Mouse (Mus musculus) 3T3-L1 (cell line): Measurements from ENCODE around the gene Prdm1.
A peak's percentile ranks its signal among the peaks of the same experiment; 100 is the strongest.

Experiments
- DNase-seq: peaks from one replicate; pipeline ENCODE4 v3.0.0-alpha.2; 2015; ENCODE audit warnings: low read depth, low spot score

The Prdm1 gene

DNA sequence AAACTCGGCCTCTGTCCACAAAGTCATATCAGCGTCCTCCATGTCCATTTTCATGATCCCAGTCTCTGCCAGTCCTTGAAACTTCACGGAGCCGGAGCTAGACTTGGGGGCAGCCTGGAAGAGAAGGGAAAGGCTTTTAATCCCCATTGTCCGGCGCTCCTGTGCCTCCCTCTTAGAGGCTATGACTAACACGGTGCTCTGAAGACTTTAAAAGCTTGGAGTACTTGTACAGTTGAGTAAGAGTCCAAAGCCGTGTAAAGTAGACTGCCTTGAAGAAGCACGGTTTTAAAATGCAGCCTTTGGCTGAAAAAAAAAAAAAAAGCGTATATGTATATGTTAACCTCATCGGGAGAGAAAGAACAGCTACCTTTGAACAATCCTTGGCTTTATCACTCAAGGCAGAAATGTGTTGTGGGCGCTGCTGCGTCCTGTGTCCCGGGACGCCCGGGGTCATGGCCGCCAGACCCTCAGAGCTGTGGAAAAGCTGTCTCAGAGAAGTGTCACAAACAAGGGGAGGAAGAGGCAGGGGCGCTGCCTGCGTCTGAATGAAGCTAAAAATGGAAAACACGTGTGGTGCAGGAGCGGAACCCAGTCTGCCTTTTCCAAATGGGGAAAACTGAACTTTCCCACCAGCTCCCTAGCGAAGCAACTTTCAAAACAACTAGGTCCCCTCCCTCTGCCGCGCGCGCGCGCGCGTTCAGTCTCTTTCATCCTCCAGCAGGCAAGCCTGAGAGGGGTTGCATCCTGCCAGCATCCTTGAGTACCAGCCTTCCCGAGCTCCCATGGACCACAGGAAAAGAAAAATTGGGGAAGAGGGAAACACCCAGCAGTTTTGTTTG is 71.3 kb downstream of the Prdm1 start:
- DNase-seq = peak; percentile 4

DNA sequence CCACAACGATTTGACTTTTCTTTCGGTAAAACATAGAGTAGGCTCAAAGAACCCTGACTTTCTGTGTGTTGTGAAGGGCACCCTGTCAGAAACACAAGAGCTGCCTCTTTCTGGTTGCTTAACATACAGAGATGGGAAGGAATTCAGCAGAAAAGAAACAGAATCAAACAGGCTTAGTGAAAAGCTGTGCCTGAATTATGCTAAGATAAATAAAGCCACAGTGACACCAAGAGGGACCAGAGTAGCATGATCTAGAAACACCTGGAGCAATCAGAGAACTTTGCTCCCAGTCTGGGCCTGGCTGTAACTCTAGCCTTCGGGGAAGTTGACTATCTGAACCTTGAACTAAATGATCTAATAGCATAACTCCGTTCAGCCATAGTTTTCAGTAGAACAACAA is 73.5 kb downstream of the Prdm1 start:
- DNase-seq = peak; percentile 6

GRCm38 (mm10) chr10:44454111-44454510 is 74.2 kb downstream of the Prdm1 start:
- DNase-seq = no peak

DNA sequence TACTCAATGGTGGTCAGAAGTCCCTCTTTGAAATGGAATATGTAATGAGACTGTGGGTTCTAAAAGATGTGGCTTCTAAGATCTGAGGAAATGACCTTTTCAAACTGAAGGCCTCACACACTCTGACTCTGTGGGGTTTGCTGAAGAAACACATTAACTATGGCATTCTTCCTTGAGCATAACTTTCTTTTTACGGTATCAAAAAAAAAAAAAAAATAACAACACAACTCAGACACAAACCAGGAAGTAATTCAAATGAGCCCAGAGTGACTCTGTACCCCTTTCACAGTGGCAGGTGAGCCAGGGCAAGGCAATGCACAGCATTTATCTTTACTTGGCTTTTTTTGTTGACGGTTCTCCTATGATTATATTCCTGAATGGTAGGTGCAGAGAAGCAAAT is 77.5 kb downstream of the Prdm1 start:
- no peak for DNase-seq

DNA sequence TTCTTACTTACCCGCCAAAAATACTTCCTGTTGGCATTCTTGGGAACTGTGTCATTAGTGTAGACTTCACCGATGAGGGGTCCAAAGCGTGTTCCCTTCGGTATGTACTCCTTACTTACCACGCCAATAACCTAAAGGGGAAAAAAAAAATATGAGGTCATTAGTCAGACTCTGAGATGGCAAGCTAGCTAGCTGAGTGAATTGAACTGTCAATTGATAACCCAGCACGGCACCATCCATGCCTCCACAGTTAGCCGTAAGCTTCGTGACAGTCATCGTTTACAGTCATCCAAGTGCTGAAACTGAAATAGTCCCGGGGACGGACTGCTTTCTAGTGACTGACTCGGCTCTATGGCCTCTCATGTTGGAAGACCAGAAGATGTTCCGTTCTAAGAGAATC is 78.2 kb downstream of the Prdm1 start:
- DNase-seq = no peak

DNA sequence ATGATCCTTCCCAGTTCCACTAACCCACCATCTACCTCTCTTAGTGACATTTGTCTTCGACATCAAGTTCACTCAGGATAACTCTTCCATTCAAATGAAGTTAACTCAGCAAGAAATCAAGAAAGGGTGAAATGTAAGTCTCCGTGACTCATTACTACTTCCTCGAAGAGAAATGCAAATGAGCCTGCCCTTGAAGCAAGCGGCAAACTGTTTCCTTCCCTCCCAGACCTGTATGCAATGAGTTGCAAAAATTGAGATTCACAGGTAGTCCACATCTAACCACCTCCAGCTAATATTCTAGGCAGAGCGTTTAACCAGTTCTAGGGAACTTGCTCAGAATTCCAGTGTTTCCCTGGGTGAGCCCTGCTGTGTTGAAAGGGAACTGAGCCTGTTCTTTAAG is 78.6 kb downstream of the Prdm1 start:
- no peak for DNase-seq

GRCm38 (mm10) chr10:44448165-44448564 is 80.1 kb downstream of the Prdm1 start:
- no peak for DNase-seq

GRCm38 (mm10) chr10:44447406-44448139 is 80.7 kb downstream of the Prdm1 start:
- DNase-seq = no peak

GRCm38 (mm10) chr10:44447001-44447400 is 81.3 kb downstream of the Prdm1 start:
- no peak for DNase-seq

- DNase-seq = no peak
Measured at GRCm38 (mm10) chr10:44444415-44444814, 83.9 kb downstream of the Prdm1 start.

DNA sequence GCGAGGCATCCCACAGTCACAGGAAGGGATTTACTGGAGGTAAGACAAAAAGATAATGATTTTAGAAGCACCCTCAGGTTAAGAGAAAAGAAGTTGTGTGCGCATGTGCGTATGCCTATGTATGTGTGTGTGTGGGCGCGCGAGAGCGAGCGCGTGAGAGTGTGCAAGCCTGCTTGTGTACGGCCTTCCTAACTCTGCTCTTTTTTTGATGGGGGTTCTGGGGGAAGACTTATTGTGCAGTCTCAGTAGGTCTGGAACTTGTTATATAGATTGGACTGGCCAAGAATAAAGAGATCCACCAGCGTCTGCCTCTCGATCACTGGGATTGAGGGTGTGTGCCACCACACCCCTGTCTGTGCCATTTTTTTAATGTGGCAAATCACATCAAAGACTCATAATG is 84.6 kb downstream of the Prdm1 start:
- no peak for DNase-seq

GRCm38 (mm10) chr10:44439732-44440131 is 88.6 kb downstream of the Prdm1 start:
- DNase-seq = no peak

DNA sequence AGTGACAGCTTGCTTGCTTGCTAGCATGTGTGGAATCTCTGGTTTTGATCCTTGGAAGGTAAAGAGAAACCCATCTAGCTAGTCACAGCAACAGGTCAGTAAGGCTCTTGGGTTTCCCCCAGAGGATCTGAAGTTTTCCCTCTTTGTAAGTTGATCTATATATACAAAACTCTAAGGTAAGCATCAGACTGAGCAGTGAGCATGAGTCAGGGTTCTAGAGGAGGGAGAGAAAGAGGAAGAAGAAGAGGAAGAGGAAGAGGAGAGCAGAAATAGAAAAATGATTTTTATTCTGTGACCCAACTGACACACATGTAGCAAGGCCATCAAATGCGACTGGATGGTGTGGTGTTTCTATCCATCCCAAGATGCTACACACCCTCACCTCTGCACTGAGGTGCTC is 90.7 kb downstream of the Prdm1 start:
- DNase-seq = no peak

DNA sequence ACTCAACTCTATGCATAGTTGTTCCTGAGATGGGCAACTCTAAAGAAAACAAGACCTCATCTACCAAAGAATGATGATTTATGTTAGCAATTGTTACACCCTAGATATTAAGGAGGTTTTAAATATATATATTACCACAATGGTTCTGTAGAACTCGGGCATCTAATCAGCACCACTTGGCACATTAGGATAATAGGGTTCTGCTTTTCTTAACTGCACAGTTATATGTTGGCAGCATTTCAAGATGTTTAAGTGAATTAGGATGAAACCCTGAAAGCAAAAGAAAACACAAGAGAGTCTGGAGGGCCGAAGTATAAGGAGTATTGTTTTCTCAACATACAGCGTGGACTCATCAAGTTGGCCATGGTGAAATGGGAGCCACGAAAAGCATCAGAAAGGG is 92.3 kb downstream of the Prdm1 start:
- DNase-seq = no peak

- no peak for DNase-seq
Measured at GRCm38 (mm10) chr10:44434702-44435181, 93.6 kb downstream of the Prdm1 start.

DNA sequence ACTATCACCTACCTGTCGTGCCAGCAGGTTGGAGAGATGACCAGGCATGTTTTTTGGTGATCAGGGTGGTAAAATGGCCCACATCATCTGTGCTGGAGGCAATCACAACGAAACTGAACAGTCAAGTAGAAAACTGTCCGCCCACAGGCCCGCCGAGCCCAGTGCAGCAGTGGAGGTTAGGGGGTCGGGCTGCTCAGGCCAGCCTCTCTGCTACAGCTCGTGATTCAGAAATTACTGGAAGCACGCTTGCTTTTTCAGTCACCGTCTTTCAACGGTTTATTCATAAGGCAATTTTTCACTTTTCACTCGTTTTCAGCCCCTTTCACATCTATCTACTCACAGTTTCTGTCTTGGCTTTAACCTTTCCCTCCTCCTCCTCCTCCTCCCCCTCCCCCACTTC is 96.1 kb downstream of the Prdm1 start:
- no peak for DNase-seq

- no peak for DNase-seq
Measured at GRCm38 (mm10) chr10:44431689-44432088, 96.6 kb downstream of the Prdm1 start.

- no peak for DNase-seq
Measured at GRCm38 (mm10) chr10:44429177-44429888, 99.0 kb downstream of the Prdm1 start.

DNA sequence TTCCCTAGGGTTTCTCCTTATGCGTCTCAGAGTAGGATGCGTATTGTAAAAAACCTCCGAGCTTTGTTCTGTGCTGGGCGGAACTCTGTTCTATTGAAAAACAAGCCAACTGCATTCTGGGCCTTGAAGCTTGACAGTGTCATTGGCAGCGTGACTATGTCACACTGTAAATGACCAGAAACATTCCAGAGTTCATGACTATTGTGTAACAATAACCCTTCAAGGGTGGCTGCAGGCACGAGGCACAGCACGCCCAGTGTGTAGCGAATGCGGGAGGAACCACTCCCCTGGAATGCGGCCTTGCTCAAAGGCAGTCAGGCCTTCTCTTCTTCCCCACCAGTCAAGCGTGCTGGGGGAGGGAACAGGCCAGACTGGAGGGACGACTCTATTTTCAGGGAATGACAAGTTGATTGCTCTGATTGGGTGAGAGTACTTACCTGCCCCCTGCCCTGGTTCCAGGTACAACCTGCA is 100.4 kb downstream of the Prdm1 start:
- no peak for DNase-seq

- no peak for DNase-seq
Measured at GRCm38 (mm10) chr10:44427426-44427825, 100.9 kb downstream of the Prdm1 start.

- DNase-seq = peak; percentile 46
Measured at GRCm38 (mm10) chr10:44425013-44425412, 103.3 kb downstream of the Prdm1 start.

DNA sequence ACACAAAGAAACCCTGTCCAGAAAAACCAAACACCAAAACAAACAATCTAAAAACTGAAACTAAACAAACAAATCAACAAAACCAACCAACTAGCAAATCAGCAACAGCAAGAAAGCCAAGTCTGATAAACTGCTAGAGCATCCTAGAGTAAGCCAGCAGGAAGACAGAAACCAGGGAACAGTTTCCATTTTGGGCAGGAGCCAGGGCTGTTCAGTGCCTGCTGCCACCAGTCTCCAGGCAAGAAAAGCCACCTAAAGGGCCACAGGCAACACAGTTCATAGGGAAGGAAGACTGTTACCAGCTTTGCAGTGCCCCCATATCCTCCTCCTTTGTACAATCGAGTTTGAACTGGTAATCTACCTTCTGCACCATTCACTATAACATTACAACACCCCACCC is 106.4 kb downstream of the Prdm1 start:
- DNase-seq = no peak
